Mouse (Mus musculus) bone marrow, adult 2 months (tissue): Measurements from ENCODE around the gene Naga. TPM values are rescaled to one million over a fixed set of nuclear protein-coding genes. Genes with fewer than 3 reads are reported as not detected.

ENCODE experiments used
- H3K27ac ChIP-seq: fragments of 200-500 bp; 2 replicates; pipeline ENCODE4 v1.5.1; 2012; ENCODE audit warnings: low read depth, mild to moderate bottlenecking, control low read depth, inconsistent platforms, low read length; ENCODE audit not compliant: control insufficient read depth, poor library complexity, insufficient read depth
- H3K4me1 ChIP-seq: fragments of 200-500 bp; 2 replicates; pipeline ENCODE4 v1.6.1; 2011; ENCODE audit warnings: low read length; ENCODE audit not compliant: control insufficient read depth, insufficient read depth
- H3K4me3 ChIP-seq: fragments of 200-500 bp; replicated peaks from 2 replicates; pipeline ENCODE3; 2011; ENCODE audit warnings: mild to moderate bottlenecking, low read depth, low read length, control low read depth; ENCODE audit not compliant: control insufficient read depth
- CTCF ChIP-seq: fragments of 200-500 bp; IDR thresholded peaks from 2 replicates; pipeline ENCODE4 v1.5.1; 2011; ENCODE audit warnings: low read length, control low read depth; ENCODE audit not compliant: control insufficient read depth, insufficient read depth
- POLR2A ChIP-seq: fragments of 200-500 bp; IDR thresholded peaks from 2 replicates; pipeline ENCODE4 v1.6.1; 2011; ENCODE audit warnings: low read depth, mild to moderate bottlenecking, control low read depth, low read length, borderline replicate concordance; ENCODE audit not compliant: control insufficient read depth
- WGBS: fragments of 180-500 bp; shearing (Covaris S2); methylation state at CpG from one replicate; pipeline ENCODE4 v1.1.7; 2018; 5-methylcytosine and 5-hydroxymethylcytosine counted together
- polyA plus RNA-seq: library from polyadenylated mRNA; stranded (reverse); fragments of >200 nt; gene quantifications from 2 replicates; pipeline ENCODE4 v1.2.4, GENCODE M21; 2011; ENCODE audit warnings: low replicate concordance; ENCODE audit not compliant: missing spikeins, insufficient read depth, insufficient read length

Gene Naga
- polyA plus RNA-seq, 1 experiment, result 49.3 TPM

GRCm38 (mm10) chr15:82348999-82349341 is 10.2 kb upstream of the Naga start:
- TF ChIP-seq CTCF (no peak), POLR2A (no peak)
- Histone ChIP-seq H3K27ac (no peak overlapping the region), H3K4me1 (peaks cover 8% of the 10 kb centered on the region; the same call in 1 of the 2 replicates), H3K4me3 (no peak overlapping the region)
- 93% methylated on average over 2 of the region's 2 CpGs for WGBS

- Histone ChIP-seq H3K27ac (no peak overlapping the region), H3K4me3 (no peak overlapping the region), H3K4me1 (peaks cover 9% of the 10 kb centered on the region; the same call in 1 of the 2 replicates)
- 69% methylated on average over 8 of the region's 8 CpGs for WGBS
- TF ChIP-seq CTCF, result no peak
- no peak for TF ChIP-seq POLR2A
Measured at GRCm38 (mm10) chr15:82348258-82348998, 9.7 kb upstream of the Naga start.

DNA sequence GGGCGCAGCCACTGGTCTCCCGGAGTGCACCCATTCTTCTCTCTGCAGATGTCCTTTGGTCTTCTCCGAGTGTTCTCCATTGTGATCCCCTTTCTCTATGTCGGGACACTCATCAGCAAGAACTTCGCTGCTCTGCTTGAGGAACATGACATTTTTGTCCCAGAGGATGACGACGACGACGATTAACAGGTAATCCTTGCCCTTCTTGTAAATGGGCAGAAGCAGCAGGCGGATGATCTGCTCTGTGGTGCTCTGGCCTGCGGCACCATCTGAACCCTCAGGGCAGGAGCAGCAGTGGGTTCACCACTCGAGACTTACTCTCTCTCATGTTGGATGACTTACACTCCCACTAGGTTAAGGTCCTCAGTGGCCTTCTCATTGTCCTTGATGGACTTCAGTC is 9.1 kb upstream of the Naga start:
- Histone ChIP-seq H3K4me1 (peaks cover 10% of the 10 kb centered on the region; the same call in 1 of the 2 replicates), H3K4me3 (no peak overlapping the region), H3K27ac (no peak overlapping the region)
- WGBS, result 91% methylated on average over 12 of the region's 12 CpGs
- no peak for TF ChIP-seq POLR2A
- TF ChIP-seq CTCF, result no peak

- no peak overlapping the region for H3K27ac ChIP-seq
- peaks cover 10% of the 10 kb centered on the region; the same call in 1 of the 2 replicates for H3K4me1 ChIP-seq
- TF ChIP-seq CTCF, result no peak
- TF ChIP-seq POLR2A, result no peak
- peak overlapping the region; percentile 83 for H3K4me3 ChIP-seq
- WGBS, result 53% methylated on average over 4 of the region's 4 CpGs
Measured at GRCm38 (mm10) chr15:82347303-82347676, 8.6 kb upstream of the Naga start.

DNA sequence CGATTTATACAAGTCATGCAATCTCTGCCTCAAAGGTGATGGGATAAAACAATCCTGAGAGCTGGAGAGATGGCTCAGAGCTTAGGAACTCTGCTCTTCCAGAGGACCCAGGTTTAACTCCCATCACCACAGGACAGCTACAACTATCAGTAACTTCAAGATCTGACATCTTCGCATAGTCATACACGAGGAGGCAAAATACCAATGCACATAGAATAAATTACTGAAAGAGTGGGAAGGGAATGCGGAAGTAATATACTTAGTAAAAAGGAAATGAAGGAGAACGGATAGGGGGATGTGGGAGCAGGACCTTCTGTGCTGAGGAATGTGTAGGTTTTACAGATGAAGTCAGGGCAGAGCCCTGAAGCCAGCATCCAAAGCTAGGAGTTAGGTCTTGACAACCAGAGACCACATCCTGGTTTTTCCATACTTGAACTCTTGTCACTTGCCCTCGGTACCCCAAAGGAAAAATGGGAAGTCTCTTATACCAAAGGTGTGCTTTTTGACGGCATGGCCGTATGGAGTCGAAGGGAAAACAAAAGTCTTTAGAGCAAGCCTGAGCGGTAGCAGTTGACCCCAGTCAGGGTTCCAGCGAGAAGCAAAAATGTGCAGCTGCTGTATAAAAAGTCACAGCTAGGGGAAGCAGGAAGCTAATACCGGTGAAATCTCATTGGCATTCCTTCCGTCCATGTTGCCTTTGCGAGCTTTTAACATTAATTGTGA is 8.0 kb upstream of the Naga start:
- Histone ChIP-seq H3K4me1 (peaks cover 10% of the 10 kb centered on the region; the same call in 1 of the 2 replicates), H3K27ac (peak overlapping the region; percentile 94; the same call in 1 of the 2 replicates), H3K4me3 (peak overlapping the region; percentile 83)
- WGBS, result 5% methylated on average over 14 of the region's 14 CpGs
- no peak for TF ChIP-seq POLR2A
- no peak for TF ChIP-seq CTCF

DNA sequence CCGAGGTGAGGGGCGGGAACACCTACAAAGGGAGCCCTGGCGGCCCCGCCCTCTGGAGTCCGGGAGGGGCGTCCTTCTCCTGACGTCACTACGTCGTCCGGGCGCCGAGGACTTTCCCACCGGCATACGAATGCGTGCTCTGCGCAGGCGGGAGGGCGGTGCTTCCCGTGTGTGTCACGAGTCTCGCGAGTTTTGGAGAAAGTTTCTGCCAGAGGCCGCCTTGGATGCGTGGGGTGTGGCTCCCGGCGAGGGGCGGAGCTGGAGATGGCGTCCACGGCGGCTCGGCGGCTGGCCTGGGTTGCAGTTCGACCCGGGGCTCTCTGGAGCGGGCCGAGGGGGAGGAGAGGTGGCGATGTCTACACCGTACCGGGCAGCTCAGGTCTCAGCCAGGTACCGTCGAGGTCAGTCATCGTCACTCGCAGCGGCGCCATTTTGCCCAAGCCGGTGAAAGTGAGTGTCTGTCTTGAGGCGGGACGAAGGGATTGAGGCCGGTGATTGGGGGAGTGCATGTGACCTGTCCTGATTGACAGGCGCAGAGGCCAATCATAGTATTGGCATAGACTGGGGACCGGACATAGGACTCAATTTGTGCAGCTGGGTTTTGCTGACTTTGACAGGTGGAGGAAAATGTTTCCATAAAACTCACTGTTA is 7.2 kb upstream of the Naga start:
- H3K4me3 ChIP-seq, result peak overlapping the region; percentile 83
- peak overlapping the region; percentile 94 for H3K27ac ChIP-seq
- H3K4me1 ChIP-seq, result peaks cover 10% of the 10 kb centered on the region; the same call in 1 of the 2 replicates
- under 1% methylated on average over 51 of the region's 51 CpGs for WGBS
- TF ChIP-seq POLR2A (peak; percentile 75; the same call in 1 of the 2 replicates), CTCF (no peak; the same call in 1 of the 2 replicates)

DNA sequence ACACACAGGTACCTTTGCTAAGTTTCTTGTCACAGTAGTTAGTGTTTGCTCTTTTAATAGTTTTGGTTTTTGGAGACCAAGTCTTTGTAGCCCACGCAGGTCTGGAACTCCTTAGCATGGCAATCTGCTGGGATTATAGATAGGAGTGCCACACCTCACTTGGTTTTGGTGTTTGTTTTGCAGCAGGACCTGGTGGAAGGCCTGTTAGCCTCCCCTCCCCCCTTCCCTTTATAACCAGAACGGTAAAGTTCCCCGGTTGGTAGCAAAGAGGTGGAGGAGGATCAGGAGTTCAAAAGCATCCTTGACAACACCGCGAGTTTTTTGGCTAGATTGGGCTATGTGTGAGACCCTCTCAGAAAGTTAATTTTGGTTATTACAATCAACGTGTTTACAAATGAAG is 6.2 kb upstream of the Naga start:
- no peak overlapping the region for H3K4me3 ChIP-seq
- TF ChIP-seq CTCF, result no peak
- no peak for TF ChIP-seq POLR2A

GRCm38 (mm10) chr15:82343368-82344287 is 4.9 kb upstream of the Naga start:
- 82% methylated on average over 27 of the region's 27 CpGs for WGBS
- no peak for TF ChIP-seq POLR2A
- no peak for TF ChIP-seq CTCF
- Histone ChIP-seq H3K4me1 (peaks cover 11% of the 10 kb centered on the region; the same call in 1 of the 2 replicates), H3K4me3 (peak overlapping the region; percentile 23), H3K27ac (peak overlapping the region; percentile 42)

More for the DNA sequence above, 6.2 kb upstream of the Naga start:
- WGBS, result 73% methylated on average over 6 of the region's 6 CpGs
- Histone ChIP-seq H3K4me1 (peaks cover 10% of the 10 kb centered on the region; the same call in 1 of the 2 replicates), H3K27ac (peak overlapping the region; percentile 26)
